Mouse (Mus musculus): Measurements from ENCODE around the gene Snrpd3.

- TF ChIP-seq POLR2A (IDR thresholded peaks at IDR 0.05; ENCODE audit: control insufficient read depth, low read depth, low read length) (no peak), CTCF (IDR thresholded peaks at IDR 0.05; ENCODE audit: control insufficient read depth, insufficient read depth, insufficient replicate concordance, low read depth, low read length) (no peak)
Observed at GRCm38 (mm10) chr10:75473411-75473810, 43.9 kb upstream of the Snrpd3 start.

Data from testis, adult 2 months (tissue).